Mouse (Mus musculus) small intestine, adult 2 months (tissue): ENCODE results near the gene Hdac9.

ENCODE experiments used
- CTCF ChIP-seq: fragments of 200-500 bp; IDR thresholded peaks from 2 replicates; pipeline ENCODE4 v1.5.1; 2012; ENCODE audit warnings: low read depth, mild to moderate bottlenecking, control low read depth, inconsistent platforms, low read length, moderate library complexity, mixed read lengths; ENCODE audit not compliant: insufficient replicate concordance, insufficient read length; ENCODE audit errors: extremely low read depth
- POLR2A ChIP-seq: fragments of 200-500 bp; IDR thresholded peaks from 2 replicates; pipeline ENCODE4 v1.6.1; 2012; ENCODE audit warnings: low read depth, mild to moderate bottlenecking, control low read depth, inconsistent platforms, low read length, moderate library complexity

DNA sequence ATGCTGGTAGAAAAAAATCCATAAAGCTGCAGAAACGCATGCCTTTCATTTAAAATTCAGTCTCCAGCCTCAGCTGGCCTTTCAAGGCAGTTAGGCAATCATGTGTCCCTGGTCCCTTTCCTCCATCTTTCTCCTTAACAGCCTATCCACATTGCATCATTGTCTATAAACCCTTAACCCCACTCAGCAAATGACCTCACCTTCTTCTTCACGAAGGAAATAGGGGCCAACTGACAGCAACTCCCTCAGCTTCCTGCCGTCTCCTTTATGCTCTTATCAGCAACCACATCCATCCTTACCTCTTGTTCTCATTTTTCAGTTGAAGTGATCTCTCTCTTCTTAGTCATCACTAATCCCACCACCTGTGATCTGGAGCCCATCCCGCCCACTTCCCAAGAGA is 584.0 kb downstream of the Hdac9 start:
- TF ChIP-seq CTCF (no peak), POLR2A (no peak)
